Mouse (Mus musculus) v-Abl transformed pro-B cells (cell line): Measurements from ENCODE around the gene Samd4.

Source experiments
- in situ Hi-C, 2 experiments: fragments of 400-800 bp; cut with MboI; formaldehyde crosslinking; loops; one replicate each; pipeline ENCODE4 v1.15.1; 2025; ENCODE audit not compliant: unreplicated experiment in 2 of 2

The Samd4 gene

DNA sequence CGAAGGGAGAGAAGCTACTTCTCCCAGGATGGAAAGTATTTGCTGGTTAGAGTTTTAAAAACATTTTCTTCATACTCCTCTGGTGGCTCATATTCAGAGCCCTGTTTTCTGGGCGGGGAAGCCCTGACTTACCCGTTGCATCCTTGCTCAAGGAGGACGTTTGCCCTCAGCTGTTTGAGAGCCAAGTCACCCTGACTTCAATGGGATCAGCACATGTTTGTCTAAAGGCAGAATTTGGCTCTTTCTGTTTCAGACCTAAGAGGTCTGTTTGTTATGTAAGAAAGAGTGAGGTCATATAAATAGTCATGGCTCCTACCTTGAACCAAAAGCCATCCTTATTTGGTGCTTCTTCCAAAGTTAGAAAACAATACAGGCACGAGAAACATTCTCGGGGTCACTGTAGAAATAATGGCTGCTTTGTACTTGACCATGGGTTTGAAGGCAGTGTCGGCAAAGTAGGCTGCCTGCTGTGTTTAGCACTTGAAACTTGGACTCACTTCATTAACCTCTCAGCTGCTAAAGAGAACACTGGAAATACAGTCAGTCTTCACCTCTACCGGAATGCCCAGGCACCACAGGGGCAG lies 102.0 kb downstream of the Samd4 start:
- in situ Hi-C loops: loop anchor here in 1 of 2 experiments (10.0 kb wide), 1 partner anchor 60 kb away; no protein-coding TSS in a partner anchor

- in situ Hi-C loops: loop anchor here in 1 of 2 experiments (10.0 kb wide), 1 partner anchor 55 kb away; no protein-coding TSS in a partner anchor
These were observed 107.0 kb downstream of the Samd4 start for GRCm38 (mm10) chr14:46989694-46990093.

DNA sequence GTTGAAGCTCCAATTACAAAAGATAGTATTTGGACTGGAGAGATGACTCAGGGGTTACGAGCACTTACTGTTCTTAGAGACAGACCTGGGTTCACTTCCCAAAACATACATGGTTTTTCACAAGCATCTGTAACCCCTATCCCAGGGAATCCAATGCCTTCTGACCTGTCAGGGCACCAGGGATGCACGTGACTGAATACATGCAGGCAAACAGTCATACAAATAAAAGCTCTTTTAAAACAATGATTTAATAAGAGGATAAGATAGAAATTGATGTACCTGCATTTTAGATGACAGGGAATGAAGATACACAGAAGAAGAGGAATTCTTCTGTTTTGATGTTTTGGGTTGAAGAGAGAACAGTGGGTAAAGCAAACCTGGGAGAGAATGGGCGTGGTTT lies 107.8 kb downstream of the Samd4 start:
- in situ Hi-C loops: no loop called here

- in situ Hi-C loops: no loop called here
These were observed 112.0 kb downstream of the Samd4 start for GRCm38 (mm10) chr14:46994704-46995103.

DNA sequence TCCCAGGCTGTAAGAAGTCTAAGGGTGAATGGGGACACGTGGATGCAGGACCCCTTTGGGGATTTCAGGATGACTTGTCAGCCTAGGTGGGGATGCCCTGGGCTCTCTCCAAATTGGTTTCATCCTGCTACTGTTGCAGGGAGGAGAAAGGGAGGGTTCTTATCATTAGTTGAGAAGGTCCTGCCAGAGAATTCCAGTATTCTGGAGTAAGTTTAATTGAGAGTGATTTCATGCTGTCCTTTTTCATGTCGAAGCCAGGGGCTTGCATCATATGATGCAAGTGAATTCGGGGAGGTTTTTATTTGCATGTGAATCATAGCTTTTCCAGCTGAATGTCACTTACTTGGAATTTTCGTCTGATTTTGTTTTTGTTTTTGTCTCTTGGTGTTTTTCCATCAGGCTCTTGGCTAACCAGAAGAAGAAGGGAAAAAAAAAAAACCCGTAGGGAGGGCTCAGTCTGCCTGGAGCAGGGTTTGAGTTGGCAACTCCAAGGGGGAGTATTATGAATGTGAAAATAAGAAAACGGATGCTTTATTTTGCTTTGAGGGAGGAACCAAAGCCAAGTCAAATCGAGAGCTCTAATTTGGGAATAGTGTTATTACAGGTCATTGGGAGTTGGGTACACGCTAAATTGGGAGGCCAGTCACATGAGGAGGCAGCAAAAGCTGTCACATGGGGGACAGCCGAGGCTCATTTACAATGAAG lies 116.8 kb downstream of the Samd4 start:
- in situ Hi-C loops: loop anchor here (5.0 to 10.0 kb wide), 3 partner anchors 88 to 395 kb away; no protein-coding TSS in a partner anchor

- in situ Hi-C loops: loop anchor here (5.0 to 10.0 kb wide), 3 partner anchors 87 to 395 kb away; no protein-coding TSS in a partner anchor
These were observed 117.6 kb downstream of the Samd4 start for GRCm38 (mm10) chr14:47000096-47000736.

- in situ Hi-C loops: loop anchor here (5.0 to 10.0 kb wide), 3 partner anchors 86 to 394 kb away; no protein-coding TSS in a partner anchor
These were observed 118.4 kb downstream of the Samd4 start for GRCm38 (mm10) chr14:47000786-47001761.

DNA sequence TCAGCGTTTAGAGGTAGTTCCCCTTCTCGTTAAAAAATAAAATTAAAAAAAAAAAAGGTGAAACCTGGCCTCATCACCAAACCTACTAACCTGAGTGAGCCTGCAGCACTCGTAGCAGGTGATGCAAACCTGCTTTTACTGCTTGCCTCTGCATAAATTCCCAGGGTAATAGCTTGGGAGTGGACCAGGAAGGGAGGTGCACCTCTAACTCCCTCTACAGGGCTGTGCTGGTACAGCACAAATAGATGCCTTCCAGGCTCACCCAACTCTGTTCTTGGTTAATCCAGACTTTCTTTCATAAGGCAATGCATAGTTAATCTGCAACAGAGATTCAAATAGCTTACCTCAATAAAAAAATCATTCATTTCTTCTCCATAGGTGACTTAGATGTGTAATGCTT lies 121.5 kb downstream of the Samd4 start:
- in situ Hi-C loops: loop anchor here (5.0 to 10.0 kb wide), 3 partner anchors 83 to 391 kb away; no protein-coding TSS in a partner anchor

DNA sequence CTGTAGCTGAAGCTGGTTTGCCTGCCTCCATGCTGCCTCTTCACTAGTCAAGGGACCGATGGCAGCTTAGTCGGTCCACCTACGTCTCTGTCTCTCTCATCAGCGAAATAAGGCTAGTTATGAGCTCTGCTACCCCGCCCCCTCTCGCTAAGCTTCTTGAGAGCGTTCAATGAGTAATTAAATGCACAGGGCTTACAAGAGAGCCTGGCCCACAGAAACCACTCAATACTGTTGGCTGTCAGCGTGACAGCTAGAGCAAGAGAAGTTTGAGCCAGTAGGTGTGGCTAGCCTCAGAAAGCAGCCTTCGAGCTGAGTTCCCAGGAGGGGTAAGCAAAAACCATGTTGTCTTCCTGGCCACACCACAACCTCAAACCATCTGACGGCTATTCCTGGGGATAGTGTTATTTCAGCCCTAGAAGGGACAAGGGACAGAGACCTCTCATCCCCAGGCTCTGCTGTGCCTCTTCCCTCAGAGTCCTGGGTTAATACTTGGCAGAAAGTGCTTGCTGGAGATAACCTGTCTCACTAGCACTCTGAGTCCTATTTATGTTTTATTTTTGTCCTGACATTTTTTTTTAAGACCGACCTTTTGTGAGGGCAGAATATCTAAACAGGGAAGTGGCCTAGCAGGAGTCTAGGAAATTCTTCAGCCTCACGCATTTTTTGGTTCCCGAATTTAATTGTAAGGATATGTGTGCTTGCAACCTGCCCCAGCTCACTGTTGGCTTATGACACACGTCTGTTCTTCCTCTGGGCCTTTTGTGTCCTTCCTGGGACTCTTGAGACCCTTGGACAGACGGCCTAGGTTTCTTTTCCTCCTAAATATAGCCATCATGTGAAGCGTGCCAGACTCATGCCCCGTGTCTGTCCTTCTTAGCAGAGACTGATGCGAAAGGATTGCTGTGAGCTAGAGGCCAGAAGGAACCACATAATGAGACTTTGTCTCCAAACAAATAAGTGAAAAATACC lies 128.8 kb downstream of the Samd4 start:
- in situ Hi-C loops: loop anchor here in 1 of 2 experiments (5.0 kb wide), 1 partner anchor 36 kb away; no protein-coding TSS in a partner anchor

DNA sequence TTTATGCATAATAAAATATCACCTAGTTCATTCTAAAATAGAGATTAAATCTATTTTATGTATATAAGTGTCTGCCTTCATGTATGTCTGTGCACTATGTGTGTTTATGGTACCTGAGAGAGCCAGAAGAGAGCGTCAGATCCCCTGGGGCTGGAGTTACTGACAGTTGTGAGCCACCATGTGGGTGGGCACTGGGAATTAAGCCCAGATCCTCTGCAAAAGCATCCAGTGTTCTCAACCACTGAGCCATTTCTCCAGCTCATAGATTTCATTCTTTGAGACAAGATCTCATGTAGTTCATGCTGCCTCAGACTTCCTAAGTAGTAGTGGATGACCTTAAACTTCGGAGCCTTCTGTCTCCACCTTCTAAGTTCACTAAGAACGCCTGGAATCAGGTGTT lies 133.0 kb downstream of the Samd4 start:
- in situ Hi-C loops: no loop called here

GRCm38 (mm10) chr14:47017658-47018057 lies 135.0 kb downstream of the Samd4 start:
- in situ Hi-C loops: no loop called here

DNA sequence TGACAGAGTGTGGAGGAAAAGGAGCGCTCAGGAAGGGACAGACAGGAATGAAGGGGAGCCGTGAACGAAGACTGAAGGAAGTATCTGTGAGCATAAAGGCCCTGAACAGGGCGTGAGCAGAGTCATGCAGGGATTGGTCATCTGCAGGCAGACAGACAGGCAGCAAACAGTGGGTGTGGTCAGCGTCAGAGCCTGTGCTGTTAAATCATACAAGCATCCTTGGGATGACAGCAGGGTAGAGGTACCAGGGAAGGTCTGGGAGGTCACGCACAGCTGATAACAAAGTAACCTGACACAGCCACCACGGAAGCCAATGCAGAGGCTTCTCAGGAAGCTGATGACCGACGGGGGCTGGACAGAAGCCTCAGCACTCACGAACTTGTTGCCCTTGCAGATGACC lies 138.2 kb downstream of the Samd4 start:
- in situ Hi-C loops: no loop called here

DNA sequence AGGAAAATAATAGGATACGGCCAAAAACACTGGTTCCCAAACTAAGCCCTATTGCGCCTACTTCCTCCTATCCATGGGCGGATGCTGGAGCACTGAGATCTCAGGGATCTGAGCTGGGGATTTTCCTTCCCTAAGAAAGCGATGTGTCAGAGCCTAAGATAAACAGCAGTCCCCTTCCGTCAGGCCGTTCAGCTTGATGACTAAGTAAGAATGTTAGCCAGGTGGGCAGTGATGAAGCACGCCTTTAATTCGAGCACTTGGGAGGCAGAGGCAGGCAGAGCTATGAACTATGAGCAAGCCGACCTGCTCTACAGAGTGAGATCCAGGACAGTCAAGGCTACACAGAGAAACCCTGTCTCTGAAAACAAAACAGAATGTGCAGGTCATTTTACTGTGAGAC lies 140.9 kb downstream of the Samd4 start:
- in situ Hi-C loops: no loop called here

- in situ Hi-C loops: loop anchor here in 1 of 2 experiments (25.0 kb wide), 1 partner anchor 1940 kb away; no protein-coding TSS in a partner anchor
These were observed 144.9 kb downstream of the Samd4 start for GRCm38 (mm10) chr14:47027431-47028118.

DNA sequence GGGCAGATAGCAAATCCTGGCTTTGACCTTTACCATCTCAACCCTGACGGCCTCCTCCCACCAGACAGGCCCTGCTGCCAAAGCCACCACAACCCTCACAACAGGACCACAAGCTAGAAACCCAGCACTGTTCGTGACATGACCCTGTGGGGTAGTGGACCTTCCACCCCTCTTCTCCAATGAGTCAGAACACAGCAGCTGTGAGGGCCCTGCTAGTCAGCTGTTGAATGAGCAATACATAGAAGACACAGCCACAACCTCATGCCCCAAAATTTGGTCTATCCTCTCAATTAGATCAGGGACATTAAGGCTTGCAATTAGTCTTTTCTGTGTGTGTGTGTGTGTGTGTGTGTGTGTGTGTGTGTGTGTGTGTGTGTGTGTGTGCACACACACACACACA lies 148.9 kb downstream of the Samd4 start:
- in situ Hi-C loops: loop anchor here in 1 of 2 experiments (25.0 kb wide), 1 partner anchor 1944 kb away; no protein-coding TSS in a partner anchor

DNA sequence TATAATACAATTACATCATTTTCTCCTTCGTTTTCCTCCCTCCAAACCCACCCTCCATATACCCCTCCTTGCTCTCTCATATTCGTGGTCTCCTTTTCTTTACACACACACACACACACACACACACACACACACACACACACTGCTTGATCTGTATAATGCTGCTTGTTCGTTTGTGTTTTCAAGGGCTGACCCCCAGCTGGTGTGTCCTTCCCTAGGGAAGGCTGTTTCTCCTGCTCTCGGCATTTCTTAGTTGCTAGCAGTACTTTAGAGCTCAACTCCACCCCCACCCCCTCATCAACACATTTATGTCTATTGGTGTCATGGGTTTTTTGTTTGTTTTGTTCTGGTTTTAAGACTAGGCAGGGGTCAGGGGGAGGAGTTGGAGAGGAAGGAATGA lies 149.5 kb downstream of the Samd4 start:
- in situ Hi-C loops: loop anchor here in 1 of 2 experiments (25.0 kb wide), 1 partner anchor 1945 kb away; no protein-coding TSS in a partner anchor

DNA sequence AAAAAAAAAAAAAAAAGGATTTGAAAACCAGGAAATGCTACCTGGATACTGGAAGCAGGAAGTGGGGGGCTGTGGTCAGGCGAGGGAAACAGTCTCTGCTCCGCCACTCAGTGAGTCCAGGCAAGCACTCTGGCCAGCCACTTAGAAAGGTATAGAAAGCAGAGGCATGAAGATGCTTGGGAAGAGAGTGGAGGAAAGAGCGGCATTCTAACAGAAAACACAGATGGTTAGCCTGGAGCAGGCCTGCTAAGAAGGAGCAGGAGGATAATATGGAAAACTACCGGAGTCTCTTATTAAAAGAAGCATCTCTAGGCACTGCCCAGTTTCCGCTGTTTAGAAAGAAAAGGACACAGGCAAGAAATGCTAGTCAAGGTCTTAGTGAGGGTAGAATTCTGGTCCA lies 150.8 kb downstream of the Samd4 start:
- in situ Hi-C loops: loop anchor here in 1 of 2 experiments (25.0 kb wide), 1 partner anchor 1946 kb away; no protein-coding TSS in a partner anchor

DNA sequence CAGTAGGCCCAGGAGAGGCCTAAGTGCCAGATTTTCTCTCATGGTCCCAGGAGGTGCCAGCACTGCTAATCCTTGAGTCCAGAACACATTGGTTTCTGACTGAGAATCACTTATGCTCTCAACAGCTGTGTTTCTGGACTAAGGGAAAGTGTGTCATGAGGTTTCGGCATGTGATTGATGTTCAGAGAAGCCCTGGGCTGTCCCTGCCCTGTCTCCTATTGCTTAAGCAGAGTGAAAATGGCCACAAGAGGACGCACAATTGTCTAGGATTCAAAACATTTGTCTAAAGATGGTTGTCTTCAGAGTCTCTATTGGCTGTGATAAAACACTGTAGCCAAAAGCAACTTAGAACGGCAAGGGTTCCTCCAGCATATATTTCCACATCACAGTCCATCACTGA lies 159.0 kb downstream of the Samd4 start:
- in situ Hi-C loops: loop anchor here (10.0 to 25.0 kb wide), 2 partner anchors 57 to 1954 kb away; no protein-coding TSS in a partner anchor
